In the genomic region with DNA sequence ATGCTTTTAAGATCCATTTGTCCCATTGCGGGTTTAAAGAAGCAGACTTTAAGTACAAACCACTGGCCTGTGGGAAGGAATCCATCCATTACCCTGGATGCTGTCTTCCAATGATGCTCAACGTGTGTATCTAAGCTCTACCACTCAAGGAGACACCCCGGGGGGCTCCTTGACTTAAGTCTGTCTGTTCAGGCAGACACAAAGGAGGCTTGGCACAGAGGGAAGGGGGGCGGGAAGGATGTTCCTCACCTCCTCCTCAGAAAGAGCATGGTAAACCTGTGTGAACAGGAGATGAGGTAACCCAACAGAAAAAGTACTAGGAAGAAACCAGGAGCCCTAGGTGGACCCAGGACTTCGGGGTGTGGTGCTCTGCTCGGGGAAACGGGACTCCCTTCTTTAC, we compare ENCODE assay signal across 15 mouse cellular contexts. TPM values are rescaled to one million over a fixed set of nuclear protein-coding genes. Genes with fewer than 3 reads are reported as not detected.
DNase-seq lines count a peak whose midpoint lies in the region; ATAC-seq lines count a peak whose summit lies in the region.
"Had no signal": no experiment of that assay in that cellular context is flagged by ENCODE, and none has a peak within 500 bp of the region (broad histone marks: within the 10 kb centered on the region; RNA-seq: fewer than 3 reads in every experiment).

No protein-coding gene starts in this region.

- peaks cover 4% of the 10 kb centered on the region; the same call in 1 of the 2 replicates for H3K36me3 ChIP-seq in hindbrain, embryonic 10.5 days
- no peaks in the 10 kb centered on the region for H3K36me3 ChIP-seq in hindbrain, embryonic 14.5 days (replicated peaks; ENCODE audit: control insufficient read depth, insufficient read depth)
- no peaks in the 10 kb centered on the region for H3K36me3 ChIP-seq in neural tube, embryonic 12.5 days
- no peaks in the 10 kb centered on the region for H3K36me3 ChIP-seq in forebrain, embryonic 15.5 days
- H3K36me3 ChIP-seq in limb, embryonic 15.5 days = no peaks in the 10 kb centered on the region
- no peaks in the 10 kb centered on the region for H3K36me3 ChIP-seq in kidney, embryonic 16.5 days (ENCODE audit: insufficient read depth, low read length)
- H3K36me3 ChIP-seq: heart, embryonic 12.5 days; liver, embryonic 12.5 days had no signal

- H3K9ac ChIP-seq in hindbrain, embryonic 14.5 days = no peak overlapping the region
- H3K9ac ChIP-seq in neural tube, embryonic 12.5 days = no peak overlapping the region
- no peak overlapping the region for H3K9ac ChIP-seq in forebrain, embryonic 15.5 days (replicated peaks)
- H3K9ac ChIP-seq in limb, embryonic 15.5 days = no peak overlapping the region
- no peak overlapping the region for H3K9ac ChIP-seq in kidney, embryonic 16.5 days (replicated peaks; ENCODE audit: low read length)
- H3K9ac ChIP-seq: heart, embryonic 12.5 days; liver, embryonic 12.5 days had no signal

- H3K4me1 ChIP-seq in hindbrain, embryonic 10.5 days (replicated peaks) = peaks cover 70% of the 10 kb centered on the region
- peaks cover 21% of the 10 kb centered on the region for H3K4me1 ChIP-seq in hindbrain, embryonic 14.5 days (replicated peaks; ENCODE audit: control insufficient read depth, insufficient read depth, low read length)
- H3K4me1 ChIP-seq in neural tube, embryonic 12.5 days = peaks cover 52% of the 10 kb centered on the region
- peaks cover 59% of the 10 kb centered on the region for H3K4me1 ChIP-seq in forebrain, embryonic 15.5 days
- H3K4me1 ChIP-seq in limb, embryonic 15.5 days = peaks cover 72% of the 10 kb centered on the region
- peaks cover 56% of the 10 kb centered on the region for H3K4me1 ChIP-seq in kidney, embryonic 16.5 days (ENCODE audit: insufficient read depth, low read length)

- peaks cover 3% of the 10 kb centered on the region; the same call in 1 of the 2 replicates for H3K9me3 ChIP-seq in hindbrain, embryonic 10.5 days
- no peaks in the 10 kb centered on the region for H3K9me3 ChIP-seq in hindbrain, embryonic 14.5 days (ENCODE audit: control insufficient read depth, low read length)
- no peaks in the 10 kb centered on the region for H3K9me3 ChIP-seq in neural tube, embryonic 12.5 days
- no peaks in the 10 kb centered on the region for H3K9me3 ChIP-seq in forebrain, embryonic 15.5 days
- no peaks in the 10 kb centered on the region for H3K9me3 ChIP-seq in limb, embryonic 15.5 days
- no peaks in the 10 kb centered on the region for H3K9me3 ChIP-seq in kidney, embryonic 16.5 days (ENCODE audit: low read length)
- H3K9me3 ChIP-seq: liver, embryonic 12.5 days had no signal

- no peak for ATAC-seq in hindbrain, embryonic 14.5 days (ENCODE audit: low FRiP score)
- ATAC-seq in neural tube, embryonic 12.5 days (ENCODE audit: low FRiP score, low read depth) = no peak
- no peak for ATAC-seq in forebrain, embryonic 15.5 days (replicated peaks)
- ATAC-seq in limb, embryonic 15.5 days (ENCODE audit: insufficient number of reproducible peaks, low FRiP score, low TSS enrichment, low read depth) = no peak
- no peak for ATAC-seq in kidney, embryonic 16.5 days (ENCODE audit: low FRiP score, low TSS enrichment)
- ATAC-seq: CD4-positive, CD25-positive, alpha-beta regulatory T cell, adult 4 months; liver, embryonic 12.5 days had no signal

- no peak overlapping the region for H3K4me3 ChIP-seq in hindbrain, embryonic 10.5 days
- H3K4me3 ChIP-seq in hindbrain, embryonic 14.5 days (replicated peaks; ENCODE audit: low read length) = no peak overlapping the region
- H3K4me3 ChIP-seq in neural tube, embryonic 12.5 days = no peak overlapping the region
- no peak overlapping the region for H3K4me3 ChIP-seq in forebrain, embryonic 15.5 days
- no peak overlapping the region for H3K4me3 ChIP-seq in limb, embryonic 15.5 days
- H3K4me3 ChIP-seq in kidney, embryonic 16.5 days (ENCODE audit: low read length) = no peak overlapping the region
- H3K4me3 ChIP-seq: heart, embryonic 12.5 days; liver, embryonic 12.5 days; myocyte had no signal

- H3K27ac ChIP-seq in hindbrain, embryonic 10.5 days = peak overlapping the region; percentile 91
- H3K27ac ChIP-seq in hindbrain, embryonic 14.5 days = no peak overlapping the region
- no peak overlapping the region for H3K27ac ChIP-seq in neural tube, embryonic 12.5 days
- peak overlapping the region; percentile 57 for H3K27ac ChIP-seq in forebrain, embryonic 15.5 days (replicated peaks)
- peak overlapping the region; percentile 72 for H3K27ac ChIP-seq in limb, embryonic 15.5 days
- H3K27ac ChIP-seq in kidney, embryonic 16.5 days (ENCODE audit: low read length) = no peak overlapping the region
- H3K27ac ChIP-seq: liver, embryonic 12.5 days had no signal

- no peak overlapping the region for H3K4me2 ChIP-seq in hindbrain, embryonic 14.5 days (replicated peaks)
- H3K4me2 ChIP-seq in neural tube, embryonic 12.5 days (replicated peaks) = peak overlapping the region; percentile 21
- 0 out of 2 replicates have a peak overlapping the region, but pooled peaks have one; percentile 2 for H3K4me2 ChIP-seq in forebrain, embryonic 15.5 days (replicated peaks)
- H3K4me2 ChIP-seq in limb, embryonic 15.5 days = peak overlapping the region; percentile 31
- H3K4me2 ChIP-seq in kidney, embryonic 16.5 days (replicated peaks; ENCODE audit: low read depth, low read length) = no peak overlapping the region
- H3K4me2 ChIP-seq: heart, embryonic 12.5 days; liver, embryonic 12.5 days had no signal

- H3K27me3 ChIP-seq in hindbrain, embryonic 10.5 days (ENCODE audit: insufficient read depth, poor library complexity, severe bottlenecking) = peaks cover 22% of the 10 kb centered on the region; the same call in 1 of the 2 replicates
- no peaks in the 10 kb centered on the region; the same call in 1 of the 2 replicates for H3K27me3 ChIP-seq in hindbrain, embryonic 14.5 days (ENCODE audit: control insufficient read depth, insufficient read depth, low read length)
- no peaks in the 10 kb centered on the region; the same call in 1 of the 2 replicates for H3K27me3 ChIP-seq in neural tube, embryonic 12.5 days (replicated peaks)
- H3K27me3 ChIP-seq in forebrain, embryonic 15.5 days = no peaks in the 10 kb centered on the region
- H3K27me3 ChIP-seq in limb, embryonic 15.5 days = no peaks in the 10 kb centered on the region
- peaks cover 4% of the 10 kb centered on the region for H3K27me3 ChIP-seq in kidney, embryonic 16.5 days (ENCODE audit: insufficient read depth, low read length)
- H3K27me3 ChIP-seq: heart, embryonic 12.5 days had no signal

- 13% methylated on average over 7 of the region's 7 CpGs for WGBS in hindbrain, embryonic 10.5 days
- WGBS in hindbrain, embryonic 14.5 days = 13% methylated on average over 7 of the region's 7 CpGs
- WGBS in neural tube, embryonic 12.5 days = 11% methylated on average over 7 of the region's 7 CpGs
- WGBS in forebrain, embryonic 15.5 days = 23% methylated on average over 7 of the region's 7 CpGs
- 21% methylated on average over 7 of the region's 7 CpGs for WGBS in limb, embryonic 15.5 days
- WGBS in kidney, embryonic 16.5 days = 32% methylated on average over 7 of the region's 7 CpGs

- no peak for DNase-seq in hindbrain, embryonic 10.5 days (ENCODE audit: low spot score)
- DNase-seq in hindbrain, embryonic 14.5 days (ENCODE audit: low spot score) = no peak
- DNase-seq in neural tube, embryonic 10.5 days (ENCODE audit: extremely low spot score, low spot score) = no peak
- no peak for DNase-seq in left cerebral cortex, adult 8-10 months (ENCODE audit: low spot score in 2 of 2)
- DNase-seq: cerebellum, adult 8-10 months; kidney, postnatal 14 days; right cerebral cortex, adult 18-20 months had no signal

RNA-seq across cellular contexts. Expression of a gene that starts 50.0 kb away (rescaled TPM):
- polyA plus RNA-seq in hindbrain, embryonic 10.5 days (2016; fragmentation: Nextera tagmentation; extraction: Ambion mirVana) = 13.5 and 16.9 TPM in 2 replicates
- 1.8 and 3.1 TPM in 2 replicates for polyA plus RNA-seq in hindbrain, embryonic 14.5 days (2014; fragmentation: Nextera tagmentation; extraction: Ambion mirVana)
- polyA plus RNA-seq in neural tube, embryonic 12.5 days (2016; fragmentation: Nextera tagmentation; extraction: Ambion mirVana) = 10.7 and 11.2 TPM in 2 replicates
- polyA plus RNA-seq in forebrain, embryonic 15.5 days (2015; fragmentation: Nextera tagmentation; extraction: Ambion mirVana) = 3.3 and 3.8 TPM in 2 replicates
- polyA plus RNA-seq in limb, embryonic 15.5 days (2015; fragmentation: Nextera tagmentation; extraction: Ambion mirVana) = 17.4 and 21.7 TPM in 2 replicates
- polyA plus RNA-seq in kidney, embryonic 16.5 days (2015; fragmentation: Nextera tagmentation; extraction: Ambion mirVana) = 9.9 and 10.4 TPM in 2 replicates
- total RNA-seq in left cerebral cortex, adult 8-10 months (2022) = 1 to 10 TPM in 2 of 4 experiments, under 1 TPM in 2; 0.70 to 1.2 (median 0.99) TPM
- polyA plus RNA-seq: CD4-positive, CD25-positive, alpha-beta regulatory T cell, adult 4 months had no signal

Comparison
In these comparisons a context has a peak if more than half of its experiments do, and no peak if none do; other contexts are left out.
1. H3K27ac ChIP-seq: peak in hindbrain, embryonic 10.5 days (single experiment), forebrain, embryonic 15.5 days (single experiment) and limb, embryonic 15.5 days (single experiment); none in hindbrain, embryonic 14.5 days (single experiment), neural tube, embryonic 12.5 days (single experiment) and kidney, embryonic 16.5 days (single experiment).
2. H3K4me2 ChIP-seq: peak in neural tube, embryonic 12.5 days (single experiment), forebrain, embryonic 15.5 days (single experiment) and limb, embryonic 15.5 days (single experiment); none in hindbrain, embryonic 14.5 days (single experiment) and kidney, embryonic 16.5 days (single experiment).